Mouse (Mus musculus) kidney, adult 2 months (tissue): Measurements from ENCODE around the gene Cdon. TPM values are rescaled to one million over a fixed set of nuclear protein-coding genes. Genes with fewer than 3 reads are reported as not detected.
A peak's percentile ranks its signal among the peaks of the same experiment; 100 is the strongest.

ENCODE experiments used
- DNase-seq: peaks from one replicate; pipeline ENCODE4 v3.0.0; 2021
- H3K27ac ChIP-seq: fragments of 200-500 bp; 2 replicates; pipeline ENCODE4 v1.5.1; 2012; ENCODE audit warnings: low read depth, low read length, control low read depth, inconsistent platforms; ENCODE audit not compliant: insufficient read depth
- H3K27me3 ChIP-seq: fragments of 200-500 bp; replicated peaks from 2 replicates; pipeline ENCODE4 v1.6.1; 2012; ENCODE audit warnings: mild to moderate bottlenecking, moderate library complexity, low read length, inconsistent platforms; ENCODE audit not compliant: control insufficient read depth, insufficient read depth
- H3K36me3 ChIP-seq: fragments of 200-500 bp; 2 replicates; pipeline ENCODE4 v1.6.1; 2012; ENCODE audit warnings: mild to moderate bottlenecking, moderate library complexity, low read length, inconsistent platforms; ENCODE audit not compliant: control insufficient read depth, insufficient read depth
- H3K4me1 ChIP-seq: fragments of 200-500 bp; 2 replicates; pipeline ENCODE4 v1.6.1; 2011; ENCODE audit warnings: low read length; ENCODE audit not compliant: control insufficient read depth, insufficient read depth
- H3K4me3 ChIP-seq: fragments of 200-500 bp; 2 replicates; pipeline ENCODE4 v1.5.1; 2011; ENCODE audit warnings: mild to moderate bottlenecking, low read depth, low read length, control low read depth; ENCODE audit not compliant: insufficient read depth
- CTCF ChIP-seq: fragments of 200-500 bp; conservative IDR thresholded peaks from 2 replicates; pipeline ENCODE4 v1.5.1; 2011; ENCODE audit warnings: low read depth, mild to moderate bottlenecking, control low read depth, low read length, moderate library complexity, mixed read lengths; ENCODE audit not compliant: insufficient read depth, insufficient read length
- POLR2A ChIP-seq: fragments of 200-500 bp; IDR thresholded peaks from one replicate; pipeline ENCODE4 v1.6.1; 2011; ENCODE audit warnings: low read depth, low read length, control low read depth
- WGBS: fragments of 180-500 bp; shearing (Covaris S2); methylation state at CpG from one replicate; pipeline ENCODE4 v1.1.7; 2018; 5-methylcytosine and 5-hydroxymethylcytosine counted together
- polyA plus RNA-seq: library from polyadenylated mRNA; depleted of rRNA; stranded (reverse); fragments of >200 nt; gene quantifications from 2 replicates; pipeline ENCODE4 v1.2.3, GENCODE M21; 2012

Gene Cdon
- polyA plus RNA-seq, 1 experiment: 4.0 TPM

DNA sequence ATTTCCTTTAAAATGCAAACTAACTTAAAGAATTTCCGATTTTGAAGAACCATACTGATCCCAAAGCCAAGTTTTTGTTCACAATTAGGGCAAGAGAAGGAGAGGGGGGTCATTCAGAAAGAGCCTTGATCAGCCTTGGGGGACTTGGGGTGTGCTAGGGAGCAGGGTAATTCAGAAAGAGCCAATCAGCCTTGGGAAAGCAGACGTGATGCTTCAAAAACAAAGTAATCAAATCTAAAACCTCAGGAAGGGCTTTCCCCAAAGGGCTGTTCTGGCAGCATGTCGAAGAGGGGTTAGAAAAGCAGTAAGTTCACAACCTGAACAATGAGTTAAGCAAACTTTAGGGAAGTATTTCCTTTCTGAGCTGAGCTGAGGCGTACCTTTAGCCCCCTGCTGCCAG lies 26.0 kb downstream of the Cdon start:
- 63% methylated on average over 4 of the region's 4 CpGs for WGBS
- H3K4me3 ChIP-seq: no peak overlapping the region
- H3K36me3 ChIP-seq: no peaks in the 10 kb centered on the region
- H3K4me1 ChIP-seq: no peaks in the 10 kb centered on the region
- H3K27ac ChIP-seq: no peak overlapping the region
- no peak for TF ChIP-seq CTCF
- TF ChIP-seq POLR2A: no peak
- no peaks in the 10 kb centered on the region for H3K27me3 ChIP-seq
- DNase-seq: no peak

DNA sequence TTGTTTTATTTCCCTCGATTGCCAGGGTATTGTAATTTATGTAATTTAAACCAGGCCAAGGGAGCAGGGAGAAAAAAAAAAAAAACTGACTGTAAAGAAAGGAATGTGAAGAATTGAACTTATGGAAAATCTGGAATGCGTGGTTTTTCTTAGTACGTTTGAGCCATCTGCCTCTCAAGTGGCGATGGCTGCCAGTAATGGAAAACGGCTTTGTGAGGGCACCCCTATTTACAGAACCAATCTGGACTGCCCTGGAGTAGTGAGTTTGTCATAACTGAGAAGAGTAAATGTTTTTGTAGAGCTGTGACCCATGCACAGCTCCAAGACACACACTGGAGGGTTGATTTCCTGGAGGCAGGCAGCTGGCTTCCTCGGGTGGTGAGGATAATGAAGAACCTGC lies 32.4 kb downstream of the Cdon start:
- TF ChIP-seq POLR2A (no peak), CTCF (no peak)
- no peak for DNase-seq
- Histone ChIP-seq H3K4me1 (no peaks in the 10 kb centered on the region), H3K4me3 (no peak overlapping the region), H3K36me3 (no peaks in the 10 kb centered on the region), H3K27ac (no peak overlapping the region), H3K27me3 (no peaks in the 10 kb centered on the region)
- 62% methylated on average over 6 of the region's 6 CpGs for WGBS

DNA sequence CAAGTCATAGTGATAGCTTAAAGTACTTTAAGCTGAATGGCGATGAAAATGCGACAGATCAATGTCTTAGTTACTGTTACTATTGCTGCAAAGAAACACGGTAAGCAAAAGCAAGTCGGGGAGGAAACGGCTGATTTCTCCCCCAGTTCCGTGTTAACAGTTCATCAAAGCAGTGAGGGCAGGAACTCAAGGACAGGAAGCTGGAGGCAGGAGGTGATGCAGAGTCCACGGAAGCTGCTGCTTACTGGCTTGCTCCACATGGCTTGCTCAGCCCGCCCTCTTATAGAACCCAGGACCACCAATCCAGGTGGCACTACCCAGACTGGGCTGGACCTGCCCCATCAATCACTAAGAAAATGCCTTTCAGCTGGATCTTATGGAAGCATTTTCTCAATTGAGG lies 38.7 kb downstream of the Cdon start:
- no peak overlapping the region for H3K27ac ChIP-seq
- H3K27me3 ChIP-seq: no peaks in the 10 kb centered on the region
- no peak for DNase-seq
- H3K4me3 ChIP-seq: no peak overlapping the region
- no peak for TF ChIP-seq CTCF
- TF ChIP-seq POLR2A: no peak
- peaks cover 2% of the 10 kb centered on the region; the same call in 1 of the 2 replicates for H3K36me3 ChIP-seq
- no peaks in the 10 kb centered on the region for H3K4me1 ChIP-seq
- 55% methylated on average over 8 of the region's 8 CpGs for WGBS

DNA sequence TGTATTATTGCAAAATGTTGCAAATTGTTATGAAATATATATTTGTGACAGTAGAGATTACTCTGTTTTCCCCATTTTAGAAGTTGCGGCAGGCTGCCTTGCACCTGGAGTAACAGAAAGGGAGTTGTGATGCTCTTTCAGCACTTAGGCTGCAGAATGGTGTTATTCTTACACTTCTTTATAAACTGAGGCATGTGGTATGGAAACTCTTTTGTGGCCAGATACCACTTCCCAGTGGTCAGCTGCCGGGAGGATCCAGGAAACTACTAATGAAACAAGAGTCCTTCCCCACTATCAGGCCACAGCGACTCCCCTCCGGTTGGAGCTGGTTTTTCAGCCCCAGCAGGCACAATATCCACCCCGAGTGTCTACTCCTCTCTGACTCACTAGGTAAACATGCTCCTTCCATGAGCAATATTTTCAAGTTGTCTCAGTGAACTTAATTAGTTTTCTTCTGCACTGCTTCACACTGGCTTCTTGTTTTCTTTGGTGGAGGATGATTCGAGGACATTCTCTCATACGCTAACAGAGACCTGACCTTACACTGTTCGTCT lies 46.4 kb downstream of the Cdon start:
- Histone ChIP-seq H3K36me3 (no peaks in the 10 kb centered on the region), H3K4me1 (no peaks in the 10 kb centered on the region), H3K27ac (no peak overlapping the region), H3K4me3 (no peak overlapping the region), H3K27me3 (no peaks in the 10 kb centered on the region)
- DNase-seq: peak; percentile 3
- no peak for TF ChIP-seq CTCF
- TF ChIP-seq POLR2A: no peak
- 46% methylated on average over 8 of the region's 8 CpGs for WGBS

DNA sequence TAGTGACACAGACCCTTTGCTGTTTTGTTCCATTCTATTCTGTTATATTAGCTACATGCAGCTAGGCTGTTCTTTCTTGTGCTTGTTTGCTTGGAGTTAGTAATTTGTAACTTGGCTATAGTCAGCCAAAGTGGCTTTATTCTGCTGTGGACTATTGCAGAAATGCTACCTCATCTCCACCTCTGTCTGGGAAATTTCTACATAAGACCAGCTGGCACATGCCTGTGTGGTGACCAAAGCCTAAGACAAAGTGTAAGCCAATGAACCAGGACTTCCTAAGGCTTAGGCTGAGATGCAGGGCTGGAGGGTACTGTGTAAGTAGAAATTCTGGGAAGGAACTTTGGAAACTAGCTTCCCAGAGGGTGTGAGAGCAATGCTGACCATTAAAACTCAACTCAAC lies 48.0 kb downstream of the Cdon start:
- Histone ChIP-seq H3K4me1 (no peaks in the 10 kb centered on the region), H3K27ac (no peak overlapping the region), H3K27me3 (no peaks in the 10 kb centered on the region), H3K36me3 (no peaks in the 10 kb centered on the region), H3K4me3 (no peak overlapping the region)
- no peak for DNase-seq
- TF ChIP-seq POLR2A (no peak), CTCF (no peak)

DNA sequence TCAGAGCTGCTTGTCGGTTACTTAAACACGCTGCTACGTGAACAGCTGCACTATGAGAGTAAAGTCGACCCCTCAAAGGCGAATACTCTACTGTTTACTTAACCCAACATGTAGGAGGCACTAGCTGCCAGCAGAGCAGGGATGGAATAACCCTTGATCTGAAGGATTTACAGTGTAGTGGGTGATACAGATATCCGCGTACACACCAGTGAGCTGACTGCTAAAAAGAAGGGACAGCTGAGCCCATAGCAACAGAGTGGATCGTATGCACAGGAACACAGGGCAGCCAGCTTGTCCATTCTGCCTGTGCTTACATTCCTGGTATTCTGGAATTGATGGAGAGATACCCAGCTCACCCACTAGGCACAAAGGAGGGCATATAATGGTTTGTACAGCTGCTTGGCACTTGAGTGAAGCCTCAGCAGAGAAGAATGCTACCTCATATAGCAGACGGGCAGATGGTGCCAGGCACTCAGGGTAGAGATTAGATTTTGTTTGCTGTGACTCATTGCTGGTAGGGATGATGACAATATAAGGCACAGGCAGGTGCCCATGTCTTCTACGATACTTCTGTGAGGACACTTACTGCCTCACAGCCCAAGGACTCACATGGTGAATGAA lies 53.3 kb downstream of the Cdon start:
- H3K4me1 ChIP-seq: no peaks in the 10 kb centered on the region
- H3K27ac ChIP-seq: no peak overlapping the region
- no peak for DNase-seq
- 65% methylated on average over 10 of the region's 10 CpGs for WGBS
- no peaks in the 10 kb centered on the region for H3K36me3 ChIP-seq
- H3K27me3 ChIP-seq: no peaks in the 10 kb centered on the region
- TF ChIP-seq CTCF: no peak
- H3K4me3 ChIP-seq: no peak overlapping the region

DNA sequence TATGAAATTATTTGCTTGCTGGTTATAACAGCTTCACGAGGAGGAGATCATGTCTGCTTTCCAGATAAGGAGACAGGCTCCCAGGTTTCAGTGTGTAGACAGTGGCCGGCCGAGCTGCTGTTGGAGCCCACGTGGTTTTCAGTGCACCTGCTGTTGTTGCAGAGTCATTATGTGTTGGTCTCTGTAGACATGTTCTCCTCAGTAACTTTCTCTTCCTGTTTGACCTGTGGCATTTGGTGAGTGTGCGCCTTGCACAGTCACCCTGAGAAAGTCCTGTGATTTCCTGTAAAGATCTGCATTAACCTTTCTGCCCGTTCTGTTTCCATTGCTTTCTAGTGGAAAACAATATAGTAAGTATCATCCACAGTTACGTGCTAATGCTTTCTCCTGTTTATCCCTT lies 54.5 kb downstream of the Cdon start:
- 84% methylated on average over 7 of the region's 7 CpGs for WGBS

More for the DNA sequence above, 54.5 kb downstream of the Cdon start:
- Histone ChIP-seq H3K36me3 (no peaks in the 10 kb centered on the region), H3K27me3 (no peaks in the 10 kb centered on the region), H3K4me3 (no peak overlapping the region), H3K4me1 (no peaks in the 10 kb centered on the region), H3K27ac (no peak overlapping the region)
- no peak for TF ChIP-seq POLR2A
- TF ChIP-seq CTCF: no peak
- DNase-seq: no peak
